In the genomic region with DNA sequence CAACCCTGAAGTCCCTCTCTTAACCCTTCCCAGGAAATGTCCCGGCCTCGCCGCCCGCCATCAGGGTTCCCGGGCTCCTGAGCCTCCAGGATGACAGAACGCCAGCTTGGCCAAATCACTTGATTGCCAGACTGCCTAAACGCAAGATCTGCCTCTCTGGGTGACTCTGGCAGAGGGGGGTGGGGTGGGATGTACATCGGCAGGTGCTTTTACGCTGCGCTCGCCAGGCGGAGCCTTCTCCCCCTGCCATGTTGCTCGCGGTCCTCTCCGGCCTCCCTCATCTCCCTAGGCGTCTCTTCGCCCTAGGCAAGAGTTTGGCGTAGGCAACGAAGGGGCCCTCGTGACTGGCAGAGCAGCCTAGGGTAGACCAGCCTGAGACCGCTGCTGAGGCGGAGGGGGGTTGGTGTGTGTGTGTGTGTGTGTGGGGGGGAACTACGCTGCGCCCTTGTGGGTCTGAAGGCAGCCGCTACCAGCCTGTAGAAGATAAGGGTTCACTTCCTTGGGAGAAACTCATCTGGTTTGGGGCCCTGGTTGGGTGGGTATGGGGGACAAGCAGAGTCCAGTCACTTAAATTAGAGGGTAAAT, we compare ENCODE assay signal across 9 mouse cellular contexts. TPM values are rescaled to one million over a fixed set of nuclear protein-coding genes. Genes with fewer than 3 reads are reported as not detected.
DNase-seq lines count a peak whose midpoint lies in the region; ATAC-seq and TF ChIP-seq lines count a peak whose summit lies in the region.
"Had no signal": no experiment of that assay in that cellular context is flagged by ENCODE, and none has a peak within 500 bp of the region (broad histone marks: within the 10 kb centered on the region; RNA-seq: fewer than 3 reads in every experiment).

No protein-coding gene starts in this region.

- H3K4me3 ChIP-seq in hindbrain, embryonic 16.5 days (ENCODE audit: low read length): peak overlapping the region; percentile 79
- peak overlapping the region; percentile 82 for H3K4me3 ChIP-seq in midbrain, postnatal 0 days (ENCODE audit: low read depth, low read length)

- peak; percentile 62 for DNase-seq in brain, adult 2 months (ENCODE audit: low read depth, low spot score)
- peak; percentile 45 for DNase-seq in embryo, embryonic 10 days (ENCODE audit: low spot score)
- DNase-seq in midbrain, postnatal 0 days (ENCODE audit: low spot score): peak; percentile 61
- no peak for DNase-seq in thymus, postnatal 10 days (ENCODE audit: low spot score in 2 of 2)
- DNase-seq in ovary, adult 18-20 months (ENCODE audit: low spot score): no peak
- DNase-seq in urinary bladder, postnatal 25 days (ENCODE audit: low spot score): no peak

- H3K36me3 ChIP-seq in hindbrain, embryonic 16.5 days (ENCODE audit: control insufficient read depth, insufficient read depth, low read length): no peaks in the 10 kb centered on the region
- H3K36me3 ChIP-seq in midbrain, postnatal 0 days (ENCODE audit: insufficient read depth, low read length): no peaks in the 10 kb centered on the region

- WGBS in hindbrain, embryonic 16.5 days: 3% methylated on average over 25 of the region's 25 CpGs
- 2% methylated on average over 25 of the region's 25 CpGs for WGBS in midbrain, postnatal 0 days

- 0 out of 2 replicates have a peak, but pooled peaks have one; percentile 22 for ATAC-seq in hindbrain, embryonic 16.5 days
- ATAC-seq in midbrain, postnatal 0 days (ENCODE audit: low FRiP score): peak; percentile 15; the same call in 1 of the 2 replicates

- H3K27me3 ChIP-seq in hindbrain, embryonic 16.5 days (replicated peaks; ENCODE audit: control insufficient read depth, insufficient read depth, low read length): 0 out of 2 replicates have a peak, but pooled peaks cover 3% of the 10 kb centered on the region
- H3K27me3 ChIP-seq in midbrain, postnatal 0 days (ENCODE audit: insufficient read depth, low read length): no peaks in the 10 kb centered on the region

- H3K4me2 ChIP-seq in hindbrain, embryonic 16.5 days (ENCODE audit: low read length): peak overlapping the region; percentile 80
- peak overlapping the region; percentile 85 for H3K4me2 ChIP-seq in midbrain, postnatal 0 days (ENCODE audit: low read depth, low read length, poor library complexity, severe bottlenecking)

- H3K9ac ChIP-seq in hindbrain, embryonic 16.5 days (ENCODE audit: low read depth, low read length): peak overlapping the region; percentile 88
- H3K9ac ChIP-seq in midbrain, postnatal 0 days (replicated peaks; ENCODE audit: low read length, poor library complexity, severe bottlenecking): peak overlapping the region; percentile 91

- no peaks in the 10 kb centered on the region for H3K9me3 ChIP-seq in hindbrain, embryonic 16.5 days (ENCODE audit: control insufficient read depth, low read length)
- no peaks in the 10 kb centered on the region for H3K9me3 ChIP-seq in midbrain, postnatal 0 days (ENCODE audit: low read length)

- H3K27ac ChIP-seq in hindbrain, embryonic 16.5 days (ENCODE audit: low read depth, low read length): peak overlapping the region; percentile 90
- H3K27ac ChIP-seq in midbrain, postnatal 0 days (ENCODE audit: low read depth, low read length): peak overlapping the region; percentile 82

- peak; percentile 35 for TF ChIP-seq CTCF in midbrain, postnatal 0 days (IDR thresholded peaks at IDR 0.05)

- peaks cover 31% of the 10 kb centered on the region for H3K4me1 ChIP-seq in hindbrain, embryonic 16.5 days (ENCODE audit: control insufficient read depth, insufficient read depth, low read depth, low read length)
- 0 out of 2 replicates have a peak, but pooled peaks cover 5% of the 10 kb centered on the region for H3K4me1 ChIP-seq in midbrain, postnatal 0 days (ENCODE audit: insufficient read depth, low read length)

RNA-seq across cellular contexts. Expression of a gene that starts 1.1 kb away (rescaled TPM):
- polyA plus RNA-seq in hindbrain, embryonic 16.5 days (2015; fragmentation: Nextera tagmentation; extraction: Ambion mirVana): 9.9 and 11.2 TPM in 2 replicates
- total RNA-seq in midbrain, postnatal 0 days (2014; rRNA removed): 48.2 and 56.4 TPM in 2 replicates
- polyA plus RNA-seq in midbrain, postnatal 0 days (2015; fragmentation: Nextera tagmentation; extraction: Ambion mirVana): 7.1 and 9.1 TPM in 2 replicates

RNA-seq across cellular contexts. Expression of a gene that starts 15.8 kb away (rescaled TPM):
- 1.5 and 2.1 TPM in 2 replicates for polyA plus RNA-seq in hindbrain, embryonic 16.5 days (2015; fragmentation: Nextera tagmentation; extraction: Ambion mirVana)
- 2.7 and 3.2 TPM in 2 replicates for total RNA-seq in midbrain, postnatal 0 days (2014; rRNA removed)
- polyA plus RNA-seq in midbrain, postnatal 0 days (2015; fragmentation: Nextera tagmentation; extraction: Ambion mirVana): 2.1 and 2.3 TPM in 2 replicates
- total RNA-seq: adrenal gland, postnatal 4 days had no signal
- polyA plus RNA-seq: limb, embryonic 11.5 days had no signal

Comparison
In these comparisons a context has a peak if more than half of its experiments do, and no peak if none do; other contexts are left out.
1. DNase-seq: peak in brain, adult 2 months (single experiment), embryo, embryonic 10 days (single experiment) and midbrain, postnatal 0 days (single experiment); none in thymus, postnatal 10 days (0 of 2), ovary, adult 18-20 months (single experiment) and urinary bladder, postnatal 25 days (single experiment).